Mouse (Mus musculus) cerebellum, adult 11-12 months (tissue): ENCODE results near the gene ccdc198.
"Not testable (repeated sequence)": the region's sequence is repeated elsewhere in the genome, so short reads cannot be mapped to it uniquely, and the experiment has no call there.

Source experiments
- DNase-seq: peaks from one replicate; pipeline ENCODE4 v3.0.0; 2022

Gene ccdc198

DNA sequence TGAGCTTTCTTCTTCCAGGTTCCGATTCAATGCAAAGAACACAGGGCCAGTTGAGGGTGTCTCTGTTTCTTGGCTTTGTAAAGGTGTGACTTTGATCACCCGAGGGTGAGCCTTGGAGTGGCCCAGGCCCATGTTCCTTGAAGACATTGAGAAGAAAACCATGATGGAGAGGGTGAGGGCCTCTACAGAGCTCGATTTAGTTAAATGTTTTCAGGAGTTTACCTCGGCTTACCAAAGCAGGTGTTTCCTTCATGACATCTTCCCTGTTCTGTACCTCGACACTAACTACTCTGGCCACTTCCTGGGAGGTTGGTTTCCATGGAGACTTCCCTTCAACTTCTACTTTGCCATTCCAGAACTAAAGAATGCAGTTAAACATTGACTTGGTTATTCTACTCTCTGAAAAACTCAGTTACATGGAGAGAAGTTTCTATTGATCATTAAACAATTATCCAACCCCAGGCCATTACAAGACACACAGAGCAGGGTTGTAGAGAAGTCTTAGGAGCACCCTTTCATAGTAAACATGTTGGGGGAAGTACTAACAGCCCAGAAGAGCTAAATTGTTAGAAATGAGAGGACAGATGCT, at the start of gene ccdc198:
ccdc198 (minus strand) TSS at position 349 of the 589 bp plus-strand sequence.
- DNase-seq = no peak

DNA sequence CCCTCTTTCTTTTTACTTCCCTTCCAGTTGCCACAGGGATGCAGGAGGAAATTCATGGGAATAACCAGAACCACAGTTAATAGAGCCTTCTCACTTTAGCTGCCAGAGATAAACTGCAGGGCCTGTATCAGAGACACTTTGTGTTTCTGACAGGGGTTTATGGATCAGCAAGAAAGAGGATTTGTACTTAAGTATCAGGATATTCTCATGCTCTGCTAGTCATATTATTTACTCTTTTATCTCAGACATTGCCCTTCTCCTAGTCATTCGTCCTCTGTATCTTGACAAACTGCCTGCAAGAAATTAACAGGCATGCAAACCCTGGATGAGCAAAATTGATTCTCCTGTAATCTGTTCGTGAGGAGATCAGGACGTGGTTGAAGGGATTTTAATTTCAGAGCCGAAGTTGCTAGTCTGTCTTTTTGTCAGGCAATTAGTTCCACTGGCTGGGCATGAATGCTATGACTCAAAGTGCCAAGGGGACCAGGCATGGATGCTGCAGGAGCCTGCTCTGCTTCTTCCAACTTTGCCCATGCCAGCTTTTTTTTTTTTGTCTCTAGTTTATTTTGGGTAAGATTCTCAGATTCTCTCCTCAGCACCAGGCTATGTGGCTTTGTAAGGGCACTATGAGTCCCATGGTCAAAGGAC, 48.7 kb upstream of the ccdc198 start:
- no peak for DNase-seq

DNA sequence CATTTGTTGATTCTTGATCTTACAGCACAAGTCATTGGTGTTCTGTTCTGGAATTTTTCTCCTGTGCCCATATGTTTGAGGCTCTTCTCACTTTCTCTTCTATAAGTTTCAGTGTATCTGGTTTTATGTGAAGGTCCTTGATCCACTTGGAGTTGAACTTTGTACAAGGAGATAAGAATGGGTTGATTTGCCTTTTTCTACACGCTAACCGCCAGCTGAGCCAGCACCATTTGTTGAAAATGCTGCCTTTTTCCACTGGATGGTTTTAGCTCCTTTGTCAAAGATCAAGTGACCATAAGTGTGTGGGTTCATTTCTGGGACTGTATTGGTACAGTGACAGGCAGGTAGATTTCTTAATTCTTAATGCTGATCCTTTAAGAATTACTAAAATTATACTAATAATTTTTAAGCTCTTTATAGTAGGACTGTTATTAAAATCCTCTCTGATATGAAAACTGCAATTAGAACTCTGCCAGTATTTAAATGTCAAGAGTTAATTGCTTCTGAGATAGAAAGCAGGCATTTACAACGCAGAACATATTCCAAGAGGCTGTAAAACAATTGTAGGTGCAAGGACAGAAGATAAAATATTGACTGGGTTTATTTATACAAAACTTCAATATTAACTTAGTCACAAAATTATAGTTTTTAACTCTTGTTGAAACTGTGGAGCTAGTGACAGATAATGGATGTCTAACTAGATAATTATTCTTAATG, 44.9 kb upstream of the ccdc198 start:
- no peak for DNase-seq

DNA sequence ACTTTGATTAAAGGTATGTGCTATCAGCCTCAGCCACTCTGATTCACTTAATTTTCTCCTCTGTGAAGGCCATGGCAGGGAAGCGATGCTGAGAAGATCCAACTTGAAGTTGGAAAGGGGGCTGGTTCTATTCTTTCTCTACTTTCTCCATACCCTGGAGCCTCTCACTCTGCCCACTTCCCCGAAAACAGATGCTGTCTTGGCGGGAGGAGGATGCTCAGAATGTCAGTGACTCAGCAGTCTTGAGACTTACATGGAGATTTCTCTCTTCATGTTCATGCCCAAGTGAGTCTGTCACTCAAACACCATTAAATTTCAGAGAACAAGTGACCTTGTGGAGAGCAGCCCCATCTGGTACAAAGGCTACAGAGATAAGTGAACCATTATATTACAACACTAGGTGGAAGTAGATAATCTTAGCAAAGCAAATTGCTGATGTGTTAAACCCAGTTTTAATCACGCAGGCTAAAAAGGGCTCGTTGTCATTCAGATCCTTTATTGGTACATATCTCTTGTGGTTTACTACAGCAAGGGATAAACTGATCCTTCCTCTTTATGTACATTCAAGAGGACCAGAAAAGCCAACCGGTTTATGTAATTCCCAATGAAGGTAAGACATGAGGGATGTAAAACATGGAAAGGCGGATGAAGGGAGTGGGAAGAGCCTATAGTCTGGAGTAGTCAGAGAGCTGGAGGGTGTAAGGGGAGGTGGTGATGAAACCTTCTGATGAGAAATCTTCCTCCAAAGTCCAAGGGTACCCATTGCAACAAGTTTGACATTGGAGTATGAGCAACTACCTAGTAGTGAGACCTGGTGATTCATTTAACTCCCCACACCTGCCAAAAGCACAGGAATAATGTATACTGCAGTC, 38.7 kb upstream of the ccdc198 start:
- no peak for DNase-seq

DNA sequence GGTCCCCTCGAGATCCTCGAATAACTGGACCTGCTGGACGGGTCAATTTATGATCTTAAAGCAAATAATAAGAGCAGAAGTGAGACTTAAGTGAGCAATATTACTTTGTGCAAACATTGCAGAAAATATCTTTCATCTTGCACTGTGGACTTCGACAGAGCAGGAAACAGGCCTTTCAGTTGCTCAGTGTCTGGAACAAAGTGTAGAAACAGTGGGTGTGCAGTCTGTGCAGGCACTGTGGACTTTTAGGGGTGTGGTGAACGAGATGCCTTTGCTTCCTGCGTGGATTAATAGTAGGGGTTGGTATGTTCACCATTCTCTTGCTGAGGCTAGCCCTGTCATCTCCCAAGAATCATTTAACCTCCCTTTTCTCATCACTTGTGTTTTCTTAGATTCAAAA, 33.6 kb upstream of the ccdc198 start:
- no peak for DNase-seq

DNA sequence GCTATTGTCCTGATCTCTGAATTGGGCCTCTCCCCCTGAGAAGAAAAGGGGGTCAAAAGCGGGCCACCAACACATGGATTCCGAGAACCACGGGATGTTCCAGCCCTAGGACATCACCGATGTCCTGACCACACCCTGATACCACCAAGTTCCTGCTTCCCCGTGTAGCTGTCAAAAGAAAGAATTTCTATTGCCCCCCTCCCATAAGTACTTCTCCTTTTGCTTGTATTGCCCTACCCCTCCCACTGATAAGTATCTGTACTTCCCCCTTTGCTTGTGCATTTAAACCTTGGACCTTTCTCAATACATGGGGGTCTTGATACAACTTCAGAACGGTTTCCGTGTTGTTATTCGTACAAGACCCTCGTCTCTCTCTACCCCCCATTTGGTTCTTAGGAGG, 33.2 kb upstream of the ccdc198 start:
- DNase-seq = not testable (repeated sequence)

DNA sequence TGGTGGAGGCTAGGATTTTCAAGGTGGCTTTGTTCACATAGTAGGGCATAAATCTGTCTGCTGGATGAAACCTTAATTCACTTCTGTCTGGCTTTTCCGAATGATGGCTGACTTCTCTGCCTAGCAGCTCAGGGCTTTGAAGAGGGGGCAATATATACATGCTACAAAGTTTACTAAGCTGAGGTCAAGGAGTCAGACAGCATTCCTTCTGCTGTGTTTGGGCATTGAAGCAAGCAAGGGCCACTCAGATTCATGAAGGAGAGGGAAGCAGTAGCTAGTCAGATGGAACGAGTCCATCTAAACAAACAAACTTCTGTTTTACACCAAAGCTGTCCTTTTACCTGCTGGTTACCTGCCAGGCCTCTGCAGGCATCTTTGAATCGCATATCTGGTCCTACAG, 32.4 kb upstream of the ccdc198 start:
- DNase-seq = no peak

DNA sequence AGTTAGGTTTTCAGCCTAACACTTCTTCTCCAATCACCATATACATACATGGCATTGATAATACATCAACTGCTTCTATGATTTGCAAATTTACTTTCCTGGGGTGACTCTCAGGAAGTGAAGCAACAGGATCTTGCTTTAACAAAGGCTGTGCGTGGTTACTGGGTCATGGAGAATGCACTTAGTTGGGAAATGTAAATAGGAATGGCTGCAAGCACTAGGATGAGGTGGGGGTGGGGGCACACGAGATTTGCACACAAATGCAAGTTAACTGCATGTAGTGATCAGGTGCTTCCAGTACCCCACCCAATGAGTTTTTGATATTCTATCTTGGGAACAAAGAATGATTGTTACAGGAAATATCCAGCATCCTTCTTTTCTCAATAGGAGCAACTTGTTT, 30.1 kb upstream of the ccdc198 start:
- no peak for DNase-seq

DNA sequence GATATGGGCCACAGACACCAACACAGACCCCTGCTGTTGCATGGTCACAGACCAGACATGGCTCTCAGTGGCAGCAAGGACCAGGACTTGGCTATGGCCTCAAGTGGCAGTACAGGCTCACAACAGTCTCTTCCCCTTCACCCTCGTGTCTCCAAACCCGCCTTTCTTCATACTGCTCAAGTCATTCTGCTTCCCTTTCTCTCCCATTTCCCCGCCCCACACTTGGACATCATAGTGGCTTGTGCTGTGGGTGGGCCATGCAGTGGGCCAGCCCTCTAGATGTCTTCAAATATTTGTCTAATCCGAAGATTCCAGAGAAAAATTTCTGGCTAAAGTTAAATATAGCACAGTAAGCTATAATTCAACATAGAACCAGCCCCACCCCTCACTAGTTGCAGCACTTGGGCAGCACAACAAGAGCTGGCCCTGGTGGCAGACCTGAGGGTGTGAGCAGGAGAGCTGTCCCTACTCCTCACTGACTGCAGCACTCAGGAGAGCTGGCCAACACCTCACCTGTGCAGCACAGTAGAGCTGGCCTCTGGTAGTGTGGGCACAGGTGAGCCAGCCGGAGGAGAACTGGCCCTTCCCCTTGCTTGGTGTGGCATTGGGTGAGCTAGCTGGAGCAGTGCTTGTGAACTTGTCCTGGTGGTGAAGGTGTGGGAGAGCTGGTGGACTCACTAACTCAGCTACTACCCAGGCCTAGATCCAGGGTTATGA, 20.2 kb upstream of the ccdc198 start:
- no peak for DNase-seq

DNA sequence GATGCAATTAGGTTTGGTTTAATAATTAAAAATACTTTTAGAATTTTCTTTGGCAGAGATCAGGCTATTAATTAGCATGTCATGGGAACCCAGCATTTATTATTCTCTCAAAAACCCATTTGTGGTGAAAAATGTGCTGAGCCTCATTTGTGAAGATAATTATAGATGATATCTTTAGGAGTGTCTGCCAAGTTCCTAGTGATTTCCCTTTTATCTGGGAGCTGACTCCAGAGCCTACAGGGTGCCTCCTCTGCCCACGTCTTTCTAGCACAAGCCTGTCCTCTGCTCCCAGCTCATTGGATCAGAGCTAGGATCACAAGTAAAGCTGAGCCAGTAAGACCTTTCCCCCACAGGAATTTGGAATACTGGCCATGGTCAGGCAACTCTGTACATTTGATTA, 3.8 kb downstream of the ccdc198 start:
- no peak for DNase-seq

DNA sequence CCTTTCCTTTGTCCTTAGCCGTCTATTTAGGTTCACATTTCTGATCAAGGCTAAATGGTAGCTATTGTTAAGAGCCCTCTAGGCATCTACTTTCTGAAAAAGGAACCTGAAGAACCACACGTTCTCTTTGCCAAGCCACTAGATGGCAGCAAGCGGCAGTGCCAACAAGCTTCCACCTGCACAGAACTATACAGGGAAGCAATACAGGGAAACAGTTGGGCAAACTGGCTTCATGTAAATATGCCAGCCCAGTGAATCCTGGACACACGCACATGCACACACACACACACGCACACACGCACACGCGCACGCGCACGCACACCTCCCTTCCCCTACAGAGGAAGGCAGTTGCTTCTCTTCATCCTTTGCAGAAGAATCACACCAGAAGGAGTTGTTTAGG, 7.1 kb downstream of the ccdc198 start:
- DNase-seq = peak; percentile 75

DNA sequence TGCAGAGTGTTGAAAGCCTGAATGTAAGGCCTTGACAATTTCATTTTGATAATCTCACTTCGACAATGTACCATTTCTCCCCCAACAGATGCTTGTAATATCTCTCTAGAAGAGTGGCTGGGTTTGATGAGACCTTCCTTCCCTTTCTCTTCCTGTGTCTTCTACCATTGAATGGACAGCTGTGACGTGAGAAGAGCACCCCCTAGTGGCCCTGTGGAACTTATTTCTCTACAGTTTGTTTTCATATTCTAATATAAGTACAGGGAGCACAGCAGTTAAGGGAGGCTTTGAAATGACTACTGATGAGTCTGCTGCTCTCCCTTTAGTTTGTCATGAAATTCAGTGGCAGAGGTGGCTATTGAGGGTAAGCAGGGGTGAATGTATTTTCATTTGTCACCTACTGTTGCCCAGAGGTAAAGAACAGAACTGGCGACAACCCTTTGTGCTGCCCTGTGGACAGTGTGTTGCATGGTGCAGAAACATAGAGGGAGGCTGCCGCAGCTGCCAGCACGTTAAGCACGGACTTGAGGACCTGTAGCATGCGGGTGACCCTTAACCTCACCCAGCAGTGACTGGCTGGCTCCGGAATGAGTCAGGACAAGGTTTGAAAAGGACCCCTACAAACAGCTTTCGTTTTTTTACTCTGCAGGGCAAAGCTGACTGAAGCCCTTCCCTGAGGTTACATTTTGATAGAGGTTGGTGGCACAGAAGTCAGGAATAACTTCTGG, 10.3 kb downstream of the ccdc198 start:
- no peak for DNase-seq

DNA sequence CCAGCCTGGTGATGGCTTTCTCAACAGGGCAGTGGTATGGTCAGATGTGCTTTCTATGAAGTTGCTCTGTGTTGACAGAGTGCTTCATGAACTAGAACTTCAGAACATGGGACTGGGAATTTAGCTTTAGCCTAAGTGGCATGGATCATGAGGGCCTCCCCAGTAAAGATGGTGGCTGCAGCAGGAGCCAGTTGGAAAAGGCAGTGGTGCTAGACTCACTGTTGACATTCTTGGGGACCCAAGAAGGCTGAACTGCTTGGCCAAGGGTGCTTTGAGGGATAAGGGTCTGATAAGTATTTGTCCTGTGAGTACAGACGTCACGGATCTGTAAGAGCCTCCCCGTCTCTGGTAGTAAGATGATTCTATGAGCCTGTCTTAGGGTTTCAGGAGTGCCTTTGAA, 13.4 kb downstream of the ccdc198 start:
- DNase-seq = no peak

DNA sequence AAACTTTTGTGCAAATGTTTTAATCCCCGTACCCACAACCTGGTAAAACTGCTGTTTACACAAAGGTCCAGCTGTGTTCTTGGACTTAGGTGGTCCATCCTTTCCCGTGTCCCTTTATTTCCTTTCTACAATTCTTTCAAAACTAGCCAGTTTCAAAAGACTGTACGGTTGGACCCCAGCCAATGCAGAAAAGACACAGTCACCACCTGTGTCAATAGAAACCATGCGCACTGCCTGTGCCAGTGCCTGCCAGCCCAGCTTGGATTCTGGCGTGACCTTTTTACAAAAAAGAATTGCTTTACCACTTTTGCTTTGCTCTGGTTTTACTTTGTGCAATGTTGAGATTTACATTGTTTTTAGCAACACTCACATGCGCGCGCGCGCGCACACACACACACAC, 18.3 kb downstream of the ccdc198 start:
- DNase-seq = peak; percentile 9

DNA sequence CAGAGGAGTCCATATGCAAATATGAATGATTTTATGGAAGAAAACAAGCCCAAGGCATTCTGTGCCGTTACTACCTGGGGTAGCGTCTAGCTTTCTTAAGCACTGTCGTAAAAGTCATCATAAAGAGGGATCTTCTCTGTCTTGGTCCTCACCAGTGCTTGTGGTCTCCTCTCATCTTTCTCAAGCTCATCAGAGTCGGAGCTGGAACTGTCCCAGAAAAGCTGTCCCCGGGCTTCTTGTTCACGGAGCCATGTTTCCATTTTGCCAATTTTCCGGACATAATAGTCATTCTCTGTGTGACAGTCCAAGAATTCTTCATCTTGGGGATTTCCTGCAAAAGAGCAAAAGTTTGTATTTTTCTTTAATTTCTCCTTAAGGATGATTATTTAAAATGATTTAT, 18.8 kb downstream of the ccdc198 start:
- DNase-seq = no peak

DNA sequence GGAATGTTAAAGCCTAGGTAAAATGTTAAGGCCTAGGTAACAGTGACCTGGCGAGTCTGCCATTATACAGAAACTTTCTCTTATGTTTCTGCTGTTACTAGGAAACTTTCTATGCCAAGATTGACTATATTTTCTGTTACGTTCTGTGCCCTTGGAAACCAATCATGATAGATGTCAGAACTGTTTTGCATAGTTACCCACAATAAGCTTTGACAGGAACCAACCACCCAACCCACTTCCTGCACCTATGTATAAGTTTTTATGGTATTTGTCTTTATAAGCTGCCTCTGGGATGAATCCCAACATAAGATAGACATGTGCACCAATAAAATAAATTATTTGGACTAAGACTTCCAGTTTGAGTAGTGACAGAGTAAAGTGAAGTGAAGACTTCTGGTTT, 23.5 kb downstream of the ccdc198 start:
- no peak for DNase-seq

DNA sequence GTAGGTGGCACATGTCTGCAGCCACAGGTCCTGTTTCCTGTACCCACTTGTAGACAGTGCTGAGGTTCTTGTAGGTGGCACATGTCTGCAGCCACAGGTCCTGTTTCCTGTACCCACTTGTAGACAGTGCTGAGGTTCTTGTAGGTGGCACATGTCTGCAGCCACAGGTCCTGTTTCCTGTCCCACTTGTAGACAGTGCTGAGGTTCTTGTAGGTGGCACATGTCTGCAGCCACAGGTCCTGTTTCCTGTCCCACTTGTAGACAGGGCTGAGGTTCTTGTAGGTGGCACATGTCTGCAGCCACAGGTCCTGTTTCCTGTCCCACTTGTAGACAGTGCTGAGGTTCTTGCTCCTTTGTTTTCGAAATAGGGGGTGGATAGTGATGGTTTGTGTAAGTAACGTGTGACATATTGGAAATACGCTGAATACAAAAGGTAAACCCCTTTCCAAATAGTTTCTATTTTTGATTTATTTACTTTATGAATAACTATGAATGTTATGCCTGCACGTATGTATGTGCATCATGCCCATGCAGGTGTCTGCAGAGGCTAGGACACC, 25.7 kb downstream of the ccdc198 start:
- DNase-seq = not testable (repeated sequence)

DNA sequence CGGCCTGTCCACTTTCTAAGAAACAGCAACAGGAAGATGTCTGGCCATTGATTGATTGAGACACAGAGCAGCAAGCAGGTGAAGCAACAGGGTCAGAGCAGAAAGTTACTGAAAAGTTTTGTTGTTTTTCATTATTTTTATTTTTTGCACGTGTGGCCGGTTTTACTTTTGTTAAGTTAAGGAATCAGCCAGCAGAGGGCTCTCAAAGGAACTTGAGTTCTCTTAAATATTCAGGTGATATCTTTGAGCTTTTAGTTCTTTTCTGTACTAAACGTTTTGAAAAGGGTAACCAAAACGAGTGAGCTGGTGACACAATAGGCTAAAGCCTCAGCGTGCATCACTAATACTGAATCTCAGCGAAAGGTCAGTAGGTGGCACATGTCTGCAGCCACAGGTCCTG, 26.6 kb downstream of the ccdc198 start:
- DNase-seq = no peak

DNA sequence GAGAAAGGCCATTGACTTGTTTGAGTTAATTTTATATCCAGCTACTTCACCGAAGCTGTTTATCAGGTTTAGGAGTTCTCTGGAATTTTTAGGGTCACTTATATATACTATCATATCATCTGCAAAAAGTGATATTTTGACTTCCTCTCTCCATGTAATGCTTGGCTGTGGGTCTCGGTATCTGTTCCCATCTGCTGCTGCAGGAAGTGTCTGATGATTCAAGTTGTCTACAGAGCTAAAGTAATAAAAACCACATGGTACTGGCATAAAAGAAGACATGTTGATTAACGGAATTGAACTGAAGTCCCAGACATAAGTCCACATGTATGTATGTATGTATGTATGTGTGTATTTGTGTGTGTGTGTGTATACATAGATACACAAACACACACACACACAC, 35.1 kb downstream of the ccdc198 start:
- DNase-seq = not testable (repeated sequence)

DNA sequence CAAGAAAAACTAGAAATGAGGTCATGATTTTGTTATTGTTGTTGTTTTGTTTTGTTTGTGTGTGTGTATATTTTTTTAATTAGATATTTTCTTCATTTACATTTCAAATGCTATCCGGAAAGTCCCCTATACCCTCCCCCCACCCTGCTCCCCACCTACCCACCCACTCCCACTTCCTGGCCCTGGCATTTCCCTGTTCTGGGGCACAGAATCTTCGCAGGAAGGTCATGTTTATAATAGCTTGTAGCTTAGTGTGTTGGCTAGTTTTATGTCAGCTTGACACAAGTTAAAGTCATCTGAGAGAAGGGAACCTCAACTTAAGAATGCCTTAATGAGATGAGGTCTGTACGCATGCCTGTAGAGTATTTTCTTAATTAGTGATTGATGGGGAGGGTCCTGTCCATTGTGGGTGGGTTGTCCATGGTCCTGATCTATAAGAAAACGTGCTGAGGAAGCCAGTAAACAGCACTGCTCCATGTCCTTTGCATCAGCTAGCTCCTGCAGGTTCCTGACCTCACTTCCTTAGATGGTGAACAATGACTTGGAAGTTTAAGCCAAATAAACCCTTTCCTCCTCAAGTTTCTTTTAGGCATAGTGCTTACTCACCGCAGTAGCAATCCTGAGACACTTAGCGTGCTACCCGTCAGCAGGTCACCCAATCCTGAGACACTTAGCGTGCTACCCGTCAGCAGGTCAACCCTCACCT, 44.0 kb downstream of the ccdc198 start:
- DNase-seq = no peak

DNA sequence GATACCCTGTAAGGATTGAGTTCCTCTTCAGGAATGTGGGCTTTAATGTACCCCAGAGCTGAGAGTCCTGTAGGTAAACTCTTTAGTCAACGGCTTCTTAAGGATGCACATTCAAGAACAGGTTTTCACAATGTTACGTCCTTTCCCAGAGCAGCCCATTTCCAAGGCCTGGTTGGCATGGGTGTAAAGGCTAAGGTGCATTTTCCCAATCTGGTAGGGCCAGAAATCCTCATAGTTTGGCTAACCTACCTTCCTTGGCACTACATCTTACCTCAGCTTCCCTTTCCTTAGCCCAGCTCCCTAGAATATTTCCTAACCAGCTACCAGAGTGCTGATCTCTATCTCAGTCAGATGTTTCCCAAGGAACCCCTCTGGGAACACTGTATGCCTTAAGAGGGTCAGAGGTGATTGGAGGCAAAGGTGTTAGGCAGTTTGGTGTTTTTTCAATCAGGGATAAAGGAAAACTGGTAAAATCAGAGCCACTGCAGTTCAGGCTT, 48.2 kb downstream of the ccdc198 start:
- no peak for DNase-seq
